Mouse (Mus musculus): ENCODE results near the gene Klhl2. TPM values are rescaled to one million over a fixed set of nuclear protein-coding genes. Genes with fewer than 3 reads are reported as not detected.
A peak's percentile ranks its signal among the peaks of the same experiment; 100 is the strongest.

The Klhl2 gene
- total and polyA plus RNA-seq, 3 experiments = 11.5 to 12.1 TPM; not detected in 1

GRCm38 (mm10) chr8:64829391-64829790 is 20.4 kb downstream of the Klhl2 start:
- no peaks in the 10 kb centered on the region; a peak in 1 of 4 replicates for H3K36me3 ChIP-seq (ENCODE audit: control insufficient read depth in 1 of 2, insufficient read depth in 2 of 2, low read length in 2 of 2)
- no peaks in the 10 kb centered on the region for H3K4me1 ChIP-seq (ENCODE audit: control insufficient read depth in 1 of 2, insufficient read depth in 2 of 2, low read length in 2 of 2)
- no peak overlapping the region for H3K9ac ChIP-seq (ENCODE audit: control insufficient read depth, low read depth, low read length, poor library complexity, severe bottlenecking)
- H3K79me2 ChIP-seq (ENCODE audit: control insufficient read depth, insufficient read depth, low read length, poor library complexity) = no peaks in the 10 kb centered on the region
- no peak overlapping the region for H3K4me3 ChIP-seq (ENCODE audit: control insufficient read depth in 1 of 2, insufficient read depth in 1 of 2, low read depth in 2 of 2, low read length in 2 of 2)
- H3K27ac ChIP-seq (ENCODE audit: control insufficient read depth, low read depth, low read length) = no peak overlapping the region
- no peak for DNase-seq (ENCODE audit: low read depth, low spot score)
- TF ChIP-seq POLR2AphosphoS5 (IDR thresholded peaks at IDR 0.05; ENCODE audit: borderline replicate concordance, low read depth, low read length) = no peak
- TF ChIP-seq GATA1 (IDR thresholded peaks at IDR 0.05; ENCODE audit: low read depth, low read length) = no peak
- peak in 2 of 3 experiments; percentile 7 to 11; a peak in 1 of 6 replicates for TF ChIP-seq CTCF (IDR thresholded peaks at IDR 0.05 in 2 of 3, conservative IDR thresholded peaks at IDR 0.05 in 1 of 3; ENCODE audit: control insufficient read depth in 1 of 3, insufficient read depth in 1 of 3, low read depth in 2 of 3, low read length in 3 of 3, poor library complexity in 1 of 3, severe bottlenecking in 1 of 3)
- H3K9me3 ChIP-seq (replicated peaks; ENCODE audit: insufficient read depth, low read length) = no peaks in the 10 kb centered on the region
- no peaks in the 10 kb centered on the region for H3K27me3 ChIP-seq (ENCODE audit: control insufficient read depth in 1 of 2, insufficient read depth in 2 of 2, low read length in 2 of 2)

- no peaks in the 10 kb centered on the region for H3K79me2 ChIP-seq (ENCODE audit: control insufficient read depth, insufficient read depth, low read length, poor library complexity)
- no peak overlapping the region for H3K4me3 ChIP-seq (ENCODE audit: control insufficient read depth in 1 of 2, insufficient read depth in 1 of 2, low read depth in 2 of 2, low read length in 2 of 2)
- no peaks in the 10 kb centered on the region for H3K9me3 ChIP-seq (replicated peaks; ENCODE audit: insufficient read depth, low read length)
- no peak overlapping the region for H3K27ac ChIP-seq (ENCODE audit: control insufficient read depth, low read depth, low read length)
- no peaks in the 10 kb centered on the region; a peak in 1 of 4 replicates for H3K36me3 ChIP-seq (ENCODE audit: control insufficient read depth in 1 of 2, insufficient read depth in 2 of 2, low read length in 2 of 2)
- DNase-seq (ENCODE audit: low read depth, low spot score) = no peak
- no peak for TF ChIP-seq ETS1 (IDR thresholded peaks at IDR 0.05; ENCODE audit: low read depth, low read length)
- TF ChIP-seq CHD2 (IDR thresholded peaks at IDR 0.05; ENCODE audit: low read length) = no peak
- TF ChIP-seq EP300 (IDR thresholded peaks at IDR 0.05; ENCODE audit: low read depth in 1 of 2, low read length in 2 of 2) = no peak
- TF ChIP-seq ZMIZ1 (IDR thresholded peaks at IDR 0.05; ENCODE audit: low read depth, low read length) = no peak
- no peak for TF ChIP-seq MAX (IDR thresholded peaks at IDR 0.05; ENCODE audit: low read length)
- TF ChIP-seq MAFK (IDR thresholded peaks at IDR 0.05; ENCODE audit: borderline replicate concordance, low read depth, low read length) = no peak
- TF ChIP-seq E2F4 (IDR thresholded peaks at IDR 0.05; ENCODE audit: borderline replicate concordance, low read depth, low read length) = no peak
- no peak for TF ChIP-seq MXI1 (IDR thresholded peaks at IDR 0.05; ENCODE audit: low read depth, low read length)
- TF ChIP-seq ZC3H11A (IDR thresholded peaks at IDR 0.05; ENCODE audit: low read depth, low read length) = no peak
- no peak for TF ChIP-seq POLR2A (IDR thresholded peaks at IDR 0.05; ENCODE audit: control insufficient read depth in 1 of 2, insufficient read depth in 1 of 2, low read depth in 1 of 2, low read length in 2 of 2, poor library complexity in 1 of 2)
- TF ChIP-seq RAD21 (IDR thresholded peaks at IDR 0.05; ENCODE audit: low read depth, low read length) = no peak
- TF ChIP-seq ELF1 (IDR thresholded peaks at IDR 0.05; ENCODE audit: low read depth, low read length) = no peak
- no peak for TF ChIP-seq SIN3A (IDR thresholded peaks at IDR 0.05; ENCODE audit: low read length)
- TF ChIP-seq GATA1 (IDR thresholded peaks at IDR 0.05; ENCODE audit: low read depth, low read length) = no peak
- TF ChIP-seq MYC (IDR thresholded peaks at IDR 0.05; ENCODE audit: low read depth, low read length) = no peak
- no peak for TF ChIP-seq HCFC1 (IDR thresholded peaks at IDR 0.05; ENCODE audit: low read depth, low read length)
- no peak for TF ChIP-seq GABPA (IDR thresholded peaks at IDR 0.05; ENCODE audit: low read depth, low read length)
- no peak for TF ChIP-seq NRF1 (IDR thresholded peaks at IDR 0.05; ENCODE audit: insufficient read depth, low read depth, low read length, poor library complexity, severe bottlenecking)
- no peak for TF ChIP-seq POLR2AphosphoS5 (IDR thresholded peaks at IDR 0.05; ENCODE audit: borderline replicate concordance, low read depth, low read length)
- no peak for TF ChIP-seq UBTF (IDR thresholded peaks at IDR 0.05; ENCODE audit: borderline replicate concordance, insufficient read depth, low read depth, low read length)
- no peaks in the 10 kb centered on the region for H3K27me3 ChIP-seq (ENCODE audit: control insufficient read depth in 1 of 2, insufficient read depth in 2 of 2, low read length in 2 of 2)
- H3K9ac ChIP-seq (ENCODE audit: control insufficient read depth, low read depth, low read length, poor library complexity, severe bottlenecking) = no peak overlapping the region
- H3K4me1 ChIP-seq (ENCODE audit: control insufficient read depth in 1 of 2, insufficient read depth in 2 of 2, low read length in 2 of 2) = no peaks in the 10 kb centered on the region
Observed at GRCm38 (mm10) chr8:64828466-64828865, 21.4 kb downstream of the Klhl2 start.
